Mouse (Mus musculus) bone marrow macrophage, adult 2 months (primary cell): ENCODE data around the gene Blzf1.

ENCODE experiments used
- CTCF ChIP-seq: IDR thresholded peaks from 2 replicates; pipeline ENCODE4 v1.5.1; 2012; ENCODE audit warnings: low read depth, mild to moderate bottlenecking, low read length, moderate library complexity
- POLR2A ChIP-seq: IDR thresholded peaks from 2 replicates; pipeline ENCODE4 v1.6.1; 2012; ENCODE audit warnings: mild to moderate bottlenecking, low read depth, low read length, borderline replicate concordance

- TF ChIP-seq CTCF, result no peak
- TF ChIP-seq POLR2A, result no peak
These were observed 14.1 kb upstream of the Blzf1 start for GRCm38 (mm10) chr1:164321408-164321807.
